Mouse (Mus musculus) CH12.LX (cell line): ENCODE data around the gene Ace. TPM values are rescaled to one million over a fixed set of nuclear protein-coding genes. Genes with fewer than 3 reads are reported as not detected.
A peak's percentile ranks its signal among the peaks of the same experiment; 100 is the strongest.

ENCODE experiments used
- DNase-seq: peaks from one replicate; pipeline ENCODE4 v3.0.0-alpha.2; 2013; ENCODE audit errors: extremely low read depth
- H3K27ac ChIP-seq: 2 replicates; pipeline ENCODE4 v1.5.1; 2012; ENCODE audit warnings: low read depth, mild to moderate bottlenecking, control low read depth, moderate library complexity; ENCODE audit not compliant: insufficient read depth
- H3K27me3 ChIP-seq: replicated peaks from 2 replicates; pipeline ENCODE3; 2012; ENCODE audit warnings: inconsistent platforms
- H3K36me3 ChIP-seq, 2 experiments: replicated peaks in 1 of 2; 2 replicates each; pipeline versions ENCODE3 to v1.6.1; 2012; ENCODE audit warnings: inconsistent platforms in 1 of 2, low read length in 1 of 2, mild to moderate bottlenecking in 1 of 2, mixed read lengths in 1 of 2, moderate library complexity in 1 of 2; ENCODE audit not compliant: control insufficient read depth in 1 of 2, insufficient read depth in 1 of 2
- H3K4me1 ChIP-seq, 2 experiments: 2 replicates each; pipeline ENCODE4 v1.6.1; 2012; ENCODE audit warnings: inconsistent platforms in 1 of 2, moderate library complexity in 1 of 2; ENCODE audit not compliant: insufficient read depth in 2 of 2, control insufficient read depth in 1 of 2
- H3K4me2 ChIP-seq: 2 replicates; pipeline ENCODE4 v1.6.1; 2012; ENCODE audit warnings: low read depth, mild to moderate bottlenecking, control low read depth; ENCODE audit not compliant: poor library complexity, insufficient read depth, severe bottlenecking
- H3K4me3 ChIP-seq, 3 experiments: fragments of 150-350 bp in 1 of 3; sonication (generic) in 1 of 3; replicated peaks in 1 of 3; 2 replicates each; pipeline versions ENCODE3 to v1.5.1; 2011 to 2012; ENCODE audit warnings: low read depth in 2 of 3, low read length in 2 of 3, mild to moderate bottlenecking in 2 of 3, moderate library complexity in 2 of 3, control low read depth in 1 of 3, improper control_type of control experiment in 1 of 3, inconsistent platforms in 1 of 3, mixed read lengths in 1 of 3; ENCODE audit not compliant: poor library complexity in 1 of 3
- H3K79me2 ChIP-seq: replicated peaks from 2 replicates; pipeline ENCODE4 v1.6.1; 2012; ENCODE audit warnings: mild to moderate bottlenecking, moderate library complexity; ENCODE audit not compliant: control insufficient read depth, poor library complexity, insufficient read depth, severe bottlenecking; ENCODE audit errors: extremely low read depth
- H3K9ac ChIP-seq: 2 replicates; pipeline ENCODE4 v1.6.1; 2012; ENCODE audit warnings: low read depth, mild to moderate bottlenecking, control low read depth, moderate library complexity; ENCODE audit not compliant: insufficient read depth
- H3K9me3 ChIP-seq: replicated peaks from 2 replicates; pipeline ENCODE3; 2012; ENCODE audit warnings: low read length, inconsistent platforms, mixed read lengths
- CHD2 ChIP-seq: IDR thresholded peaks from 2 replicates; pipeline ENCODE4 v1.6.1; 2011; ENCODE audit warnings: low read length, improper control_type of control experiment
- E2F4 ChIP-seq: IDR thresholded peaks from 2 replicates; pipeline ENCODE4 v1.6.1; 2011; ENCODE audit warnings: low read depth, low read length, improper control_type of control experiment; ENCODE audit not compliant: insufficient replicate concordance
- MAFK ChIP-seq: IDR thresholded peaks from 2 replicates; pipeline ENCODE4 v1.6.1; 2011; ENCODE audit warnings: low read length, improper control_type of control experiment; ENCODE audit not compliant: insufficient replicate concordance
- MAX ChIP-seq: IDR thresholded peaks from 2 replicates; pipeline ENCODE4 v1.6.1; 2011; ENCODE audit warnings: low read length, improper control_type of control experiment
- MEF2A ChIP-seq: IDR thresholded peaks from 2 replicates; pipeline ENCODE4 v1.6.1; 2014; ENCODE audit warnings: low read depth, mild to moderate bottlenecking, inconsistent platforms, low read length, improper control_type of control experiment, borderline replicate concordance
- MXI1 ChIP-seq: IDR thresholded peaks from 2 replicates; pipeline ENCODE4 v1.6.1; 2011; ENCODE audit warnings: mild to moderate bottlenecking, low read depth, low read length, improper control_type of control experiment
- NRF1 ChIP-seq: IDR thresholded peaks from 2 replicates; pipeline ENCODE4 v1.6.1; 2014; ENCODE audit warnings: low read depth, mild to moderate bottlenecking, inconsistent platforms, low read length, improper control_type of control experiment, moderate library complexity
- SMC3 ChIP-seq: IDR thresholded peaks from 2 replicates; pipeline ENCODE4 v1.6.1; 2011; ENCODE audit warnings: low read depth, low read length, improper control_type of control experiment
- TBP ChIP-seq: conservative IDR thresholded peaks from 2 replicates; pipeline ENCODE4 v1.6.1; 2011; ENCODE audit warnings: low read depth, low read length, improper control_type of control experiment
- TCF12 ChIP-seq: IDR thresholded peaks from 2 replicates; pipeline ENCODE4 v1.6.1; 2014; ENCODE audit warnings: low read depth, mild to moderate bottlenecking, inconsistent platforms, low read length, improper control_type of control experiment
- ZMIZ1 ChIP-seq: IDR thresholded peaks from 2 replicates; pipeline ENCODE4 v1.6.1; 2012; ENCODE audit warnings: low read depth, mild to moderate bottlenecking, inconsistent platforms, low read length, improper control_type of control experiment
- dilution Hi-C: fragments of 300-500 bp; cut with MboI; formaldehyde crosslinking; loops from 2 replicates; pipeline ENCODE4 v1.14.3; 2020; ENCODE audit warnings: low sequenced_read_pairs; ENCODE audit not compliant: extremely low pct_unique_long_range_greater_than_20kb, extremely low pct_ligation_motif_present
- in situ Hi-C: fragments of 300-500 bp; cut with MboI; formaldehyde crosslinking; loops from 3 replicates; pipeline ENCODE4 v1.14.3; 2019; ENCODE audit warnings: low sequenced_read_pairs, low pct_ligation_motif_present, low pct_unique_long_range_greater_than_20kb, mixed read lengths
- polyA plus RNA-seq: library from polyadenylated mRNA; unstranded; fragments of >175 nt; gene quantifications from 2 replicates; pipeline ENCODE4 v1.2.1, GENCODE M21; 2012; ENCODE audit warnings: low read depth; ENCODE audit not compliant: insufficient read length
- total RNA-seq, 2 experiments: library from RNA; depleted of rRNA; stranded (reverse); fragments of 300-350 nt in 1 of 2; fragments of >200 nt in 1 of 2; gene quantifications; 2 replicates each; pipeline ENCODE4 v1.2.3; 2012 to 2014

Gene Ace
- total and polyA plus RNA-seq, 3 experiments = 0.08 TPM; not detected in 2

GRCm38 (mm10) chr11:106036548-106037417, 69.0 kb downstream of the Ace start, which contains the start of gene Dcaf7 (continued):
- TF ChIP-seq MAFK = no peak
- peak; percentile 68; the same call in 1 of the 2 replicates for TF ChIP-seq ZMIZ1
- peak; percentile 58 for TF ChIP-seq NRF1
- TF ChIP-seq MAX = peak; percentile 81; the same call in 1 of the 2 replicates
- TF ChIP-seq TCF12 = peak; percentile 69
- TF ChIP-seq MXI1 = peak; percentile 86
- TF ChIP-seq MEF2A = no peak
- peak; percentile 67; the same call in 1 of the 2 replicates for TF ChIP-seq E2F4

GRCm38 (mm10) chr11:106037418-106037751, 69.6 kb downstream of the Ace start:
- H3K79me2 ChIP-seq = peaks cover 50% of the 10 kb centered on the region
- H3K27ac ChIP-seq = peak overlapping the region; percentile 55
- H3K4me2 ChIP-seq = peak overlapping the region; percentile 62
- peak overlapping the region; percentile 74 to 97 (median 91) for H3K4me3 ChIP-seq
- peak; percentile 83 for DNase-seq
- TF ChIP-seq TBP (no peak), SMC3 (no peak), CHD2 (peak; percentile 49; the same call in 1 of the 2 replicates)
- no peaks in the 10 kb centered on the region for H3K27me3 ChIP-seq
- in situ Hi-C loops (no loop called here), dilution Hi-C loops (no loop called here)
- peaks cover 0 to 29% of the 10 kb centered on the region in 2 experiments for H3K36me3 ChIP-seq
- no peaks in the 10 kb centered on the region for H3K9me3 ChIP-seq
- peak overlapping the region; percentile 73 for H3K9ac ChIP-seq
- peaks cover 8 to 49% of the 10 kb centered on the region in 2 experiments for H3K4me1 ChIP-seq

Other genes with a start within 250 kb of the Ace start
- gene Cyb561, start 14.6 kb upstream of the Ace start, total RNA-seq (2012; rRNA removed) = 2.6 and 3.9 TPM in 2 replicates
- gene Cyb561, start 14.6 kb upstream of the Ace start, total RNA-seq (2014; rRNA removed) = 0.16 and 0.20 TPM in 2 replicates
- gene Cyb561, start 14.6 kb upstream of the Ace start, polyA plus RNA-seq = 0.18 and 0.51 TPM in 2 replicates
- gene Ace3, start 26.7 kb downstream of the Ace start, total RNA-seq (2012; rRNA removed) = not detected in 2 replicates
- not detected in 2 replicates for gene Ace3, start 26.7 kb downstream of the Ace start, total RNA-seq (2014; rRNA removed)
- gene Ace3, start 26.7 kb downstream of the Ace start, polyA plus RNA-seq = not detected in 2 replicates
- 0.13 and 0.25 TPM in 2 replicates for gene Kcnh6, start 40.2 kb downstream of the Ace start, total RNA-seq (2012; rRNA removed)
- gene Kcnh6, start 40.2 kb downstream of the Ace start, total RNA-seq (2014; rRNA removed) = not detected in 2 replicates
- 0.19 TPM in 2 replicates for gene Kcnh6, start 40.2 kb downstream of the Ace start, polyA plus RNA-seq
- 71.5 and 71.6 TPM in 2 replicates for gene Dcaf7, start 68.9 kb downstream of the Ace start, total RNA-seq (2012; rRNA removed)
- 74.4 and 79.5 TPM in 2 replicates for gene Dcaf7, start 68.9 kb downstream of the Ace start, total RNA-seq (2014; rRNA removed)
- gene Dcaf7, start 68.9 kb downstream of the Ace start, polyA plus RNA-seq = 83.1 and 93.4 TPM in 2 replicates
- gene Taco1, start 98.1 kb downstream of the Ace start, total RNA-seq (2012; rRNA removed) = 35.7 and 35.8 TPM in 2 replicates
- gene Taco1, start 98.1 kb downstream of the Ace start, total RNA-seq (2014; rRNA removed) = 32.6 and 33.2 TPM in 2 replicates
- 30.8 and 32.9 TPM in 2 replicates for gene Taco1, start 98.1 kb downstream of the Ace start, polyA plus RNA-seq
- 34.1 and 37.3 TPM in 2 replicates for gene Map3k3, start 116.7 kb downstream of the Ace start, total RNA-seq (2012; rRNA removed)
- 28.8 and 30.3 TPM in 2 replicates for gene Map3k3, start 116.7 kb downstream of the Ace start, total RNA-seq (2014; rRNA removed)
- gene Map3k3, start 116.7 kb downstream of the Ace start, polyA plus RNA-seq = 26.8 and 32.3 TPM in 2 replicates
- gene Gm10840, start 192.9 kb downstream of the Ace start, total RNA-seq (2012; rRNA removed) = not detected in 2 replicates
- not detected in 2 replicates for gene Gm10840, start 192.9 kb downstream of the Ace start, total RNA-seq (2014; rRNA removed)
- not detected in 2 replicates for gene Gm10840, start 192.9 kb downstream of the Ace start, polyA plus RNA-seq
- 249 and 275 TPM in 2 replicates for gene Limd2, start 192.9 kb downstream of the Ace start, total RNA-seq (2012; rRNA removed)
- 344 and 367 TPM in 2 replicates for gene Limd2, start 192.9 kb downstream of the Ace start, total RNA-seq (2014; rRNA removed)
- 520 and 563 TPM in 2 replicates for gene Limd2, start 192.9 kb downstream of the Ace start, polyA plus RNA-seq
- 36.8 and 39.4 TPM in 2 replicates for gene Strada, start 234.2 kb downstream of the Ace start, total RNA-seq (2012; rRNA removed)
- 40.1 and 41.7 TPM in 2 replicates for gene Strada, start 234.2 kb downstream of the Ace start, total RNA-seq (2014; rRNA removed)
- gene Strada, start 234.2 kb downstream of the Ace start, polyA plus RNA-seq = 48.7 and 51.7 TPM in 2 replicates
- gene Ccdc47, start 248.4 kb downstream of the Ace start, total RNA-seq (2012; rRNA removed) = 53.2 and 66.7 TPM in 2 replicates
- 44.5 and 46.1 TPM in 2 replicates for gene Ccdc47, start 248.4 kb downstream of the Ace start, total RNA-seq (2014; rRNA removed)
- gene Ccdc47, start 248.4 kb downstream of the Ace start, polyA plus RNA-seq = 80.8 and 94.1 TPM in 2 replicates
- gene Ddx42, start 249.0 kb downstream of the Ace start, total RNA-seq (2012; rRNA removed) = 63.8 and 69.0 TPM in 2 replicates
- gene Ddx42, start 249.0 kb downstream of the Ace start, total RNA-seq (2014; rRNA removed) = 65.3 and 65.5 TPM in 2 replicates
- gene Ddx42, start 249.0 kb downstream of the Ace start, polyA plus RNA-seq = 89.1 and 94.6 TPM in 2 replicates